7 mouse cellular contexts compared by ENCODE assay signal in the genomic region with DNA sequence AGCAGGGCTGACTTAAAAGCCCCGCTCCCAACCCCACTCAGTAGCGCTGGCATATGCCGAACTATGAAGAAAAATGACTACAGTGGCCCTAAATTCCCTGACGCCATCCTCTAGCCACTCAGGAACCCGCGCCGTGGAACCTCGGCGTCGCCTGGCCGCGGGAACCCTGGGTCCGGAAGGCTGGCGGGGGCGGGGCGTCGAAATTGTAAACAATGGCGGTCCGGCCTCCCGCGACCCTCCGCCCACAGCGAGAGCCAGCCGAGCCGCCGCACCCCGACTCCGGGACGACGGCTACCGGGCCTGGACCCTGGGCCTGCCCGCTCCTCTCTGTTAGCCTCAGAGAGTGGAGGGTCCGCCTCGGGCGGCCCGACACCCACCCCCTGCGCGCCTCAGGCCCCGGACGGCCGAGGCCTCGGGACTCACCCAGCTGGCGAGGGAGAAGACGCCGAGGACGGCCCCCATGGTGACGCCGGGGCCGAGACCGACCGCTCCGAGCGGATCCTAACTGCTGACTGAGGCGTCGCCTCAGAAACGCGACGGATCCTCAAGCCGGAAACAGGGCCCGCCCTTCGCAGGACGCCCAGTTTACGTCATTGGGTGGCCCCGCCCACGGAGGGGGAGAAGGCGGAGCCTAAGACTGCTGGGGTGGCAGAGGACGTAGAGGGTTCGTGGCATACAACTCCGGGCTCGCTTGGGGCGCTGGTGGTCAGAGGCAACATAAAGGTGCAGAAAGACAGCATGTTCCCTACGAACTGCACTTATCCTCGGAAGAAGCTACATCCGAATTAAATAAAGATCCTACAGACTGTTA. TPM values are rescaled to one million over a fixed set of nuclear protein-coding genes. Genes with fewer than 3 reads are reported as not detected.
DNase-seq lines count a peak whose midpoint lies in the region; ATAC-seq lines count a peak whose summit lies in the region.

A gene (minus strand): TSS at position 557 of the 811 bp plus-strand sequence.

- WGBS in embryonic facial prominence, embryonic 11.5 days, result under 1% methylated on average over 74 of the region's 74 CpGs
- under 1% methylated on average over 71 of the region's 74 CpGs for WGBS in limb, embryonic 11.5 days
- WGBS in midbrain, embryonic 14.5 days, result under 1% methylated on average over 73 of the region's 74 CpGs

- H3K27ac ChIP-seq in embryonic facial prominence, embryonic 11.5 days (replicated peaks; ENCODE audit: low read depth, low read length), result peak within 1 kb of the TSS; percentile 95
- H3K27ac ChIP-seq in limb, embryonic 11.5 days (replicated peaks; ENCODE audit: low read depth, low read length), result peak within 1 kb of the TSS; percentile 96
- peak within 1 kb of the TSS; percentile 98 for H3K27ac ChIP-seq in midbrain, embryonic 14.5 days (replicated peaks; ENCODE audit: low read depth, low read length)

- H3K36me3 ChIP-seq in embryonic facial prominence, embryonic 11.5 days (replicated peaks; ENCODE audit: control insufficient read depth, insufficient read depth, low read depth, low read length), result no peaks in the 10 kb centered on the region
- peaks cover 2% of the 10 kb centered on the region; the same call in 1 of the 2 replicates for H3K36me3 ChIP-seq in limb, embryonic 11.5 days (ENCODE audit: control insufficient read depth, insufficient read depth, low read length)
- no peaks in the 10 kb centered on the region for H3K36me3 ChIP-seq in midbrain, embryonic 14.5 days (ENCODE audit: control insufficient read depth, insufficient read depth, low read length)

- H3K4me3 ChIP-seq in embryonic facial prominence, embryonic 11.5 days (ENCODE audit: low read depth, low read length), result peak within 1 kb of the TSS; percentile 68
- peak within 1 kb of the TSS; percentile 96 for H3K4me3 ChIP-seq in limb, embryonic 11.5 days (ENCODE audit: low read depth, low read length)
- peak within 1 kb of the TSS; percentile 95 for H3K4me3 ChIP-seq in midbrain, embryonic 14.5 days (replicated peaks; ENCODE audit: low read depth, low read length)

- no peaks in the 10 kb centered on the region for H3K9me3 ChIP-seq in embryonic facial prominence, embryonic 11.5 days (replicated peaks; ENCODE audit: control insufficient read depth, low read length)
- no peaks in the 10 kb centered on the region for H3K9me3 ChIP-seq in limb, embryonic 11.5 days (ENCODE audit: control insufficient read depth, low read length)
- no peaks in the 10 kb centered on the region for H3K9me3 ChIP-seq in midbrain, embryonic 14.5 days (ENCODE audit: control insufficient read depth, low read length)

- peak within 1 kb of the TSS; percentile 77 for H3K9ac ChIP-seq in embryonic facial prominence, embryonic 11.5 days (replicated peaks; ENCODE audit: low read length)
- peak within 1 kb of the TSS; percentile 93 for H3K9ac ChIP-seq in limb, embryonic 11.5 days (ENCODE audit: low read length)
- H3K9ac ChIP-seq in midbrain, embryonic 14.5 days (replicated peaks; ENCODE audit: low read length), result peak within 1 kb of the TSS; percentile 98

- H3K4me2 ChIP-seq in embryonic facial prominence, embryonic 11.5 days (ENCODE audit: low read depth, low read length), result peak within 1 kb of the TSS; percentile 46
- peak within 1 kb of the TSS; percentile 59 for H3K4me2 ChIP-seq in limb, embryonic 11.5 days (ENCODE audit: low read depth, severe bottlenecking)
- H3K4me2 ChIP-seq in midbrain, embryonic 14.5 days (ENCODE audit: low read length), result peak within 1 kb of the TSS; percentile 55

- no peaks in the 10 kb centered on the region for H3K27me3 ChIP-seq in embryonic facial prominence, embryonic 11.5 days (ENCODE audit: control insufficient read depth, insufficient read depth, low read length)
- H3K27me3 ChIP-seq in limb, embryonic 11.5 days (ENCODE audit: control insufficient read depth, insufficient read depth, low read length), result no peaks in the 10 kb centered on the region
- no peaks in the 10 kb centered on the region for H3K27me3 ChIP-seq in midbrain, embryonic 14.5 days (ENCODE audit: control insufficient read depth, insufficient read depth, low read length)

- no peaks in the 10 kb centered on the region for H3K4me1 ChIP-seq in embryonic facial prominence, embryonic 11.5 days (ENCODE audit: control insufficient read depth, insufficient read depth, low read length)
- no peaks in the 10 kb centered on the region for H3K4me1 ChIP-seq in limb, embryonic 11.5 days (ENCODE audit: control insufficient read depth, insufficient read depth, low read length)
- peaks cover 16% of the 10 kb centered on the region for H3K4me1 ChIP-seq in midbrain, embryonic 14.5 days (ENCODE audit: control insufficient read depth, insufficient read depth, low read length)

- peak; percentile 100 for DNase-seq in adrenal gland, postnatal 14 days
- DNase-seq in embryonic facial prominence, embryonic 11.5 days (ENCODE audit: low spot score), result peak; percentile 99
- DNase-seq in heart, adult 11 months, result peak; percentile 100
- DNase-seq in kidney, adult 18-20 months, result peak; percentile 100
- peak; percentile 100 for DNase-seq in limb, embryonic 11.5 days (ENCODE audit: low spot score)
- peak; percentile 99 for DNase-seq in midbrain, embryonic 14.5 days
- peak; percentile 100 for DNase-seq in spleen, adult 18-20 months

- ATAC-seq in embryonic facial prominence, embryonic 11.5 days (replicated peaks; ENCODE audit: insufficient number of reproducible peaks, low FRiP score, low TSS enrichment, low read depth), result peak; percentile 96
- peak; percentile 97 for ATAC-seq in limb, embryonic 11.5 days (ENCODE audit: insufficient number of reproducible peaks, low FRiP score, low TSS enrichment, low read depth)
- ATAC-seq in midbrain, embryonic 14.5 days (ENCODE audit: low FRiP score, low TSS enrichment), result peak; percentile 97

RNA-seq across cellular contexts. Expression of the gene that starts here (rescaled TPM):
- total RNA-seq in adrenal gland, postnatal 14 days (2021), result 390 and 468 TPM in 2 replicates
- 26.0 and 27.9 TPM in 2 replicates for polyA plus RNA-seq in embryonic facial prominence, embryonic 11.5 days (2014; fragmentation: Nextera tagmentation; extraction: Ambion mirVana)
- polyA plus RNA-seq in limb, embryonic 11.5 days (2014; fragmentation: Nextera tagmentation; extraction: Ambion mirVana), result 25.2 and 26.8 TPM in 2 replicates
- 30.9 and 39.3 TPM in 2 replicates for polyA plus RNA-seq in midbrain, embryonic 14.5 days (2014; fragmentation: Nextera tagmentation; extraction: Ambion mirVana)

Comparison
In these comparisons a context has a peak if more than half of its experiments do, and no peak if none do; other contexts are left out.
1. Peak in every context shown above with its lines: DNase-seq, ATAC-seq, H3K4me3 ChIP-seq and H3K27ac ChIP-seq.